Mouse (Mus musculus) thymus, adult 2 months (tissue): ENCODE results near the gene Gab3.

ENCODE experiments used
- CTCF ChIP-seq: fragments of 200-500 bp; IDR thresholded peaks from 2 replicates; pipeline ENCODE4 v1.5.1; 2012; ENCODE audit warnings: mild to moderate bottlenecking, control low read depth, low read length, moderate library complexity, borderline replicate concordance; ENCODE audit not compliant: control insufficient read depth, poor library complexity, insufficient read depth; ENCODE audit errors: extremely low read depth
- POLR2A ChIP-seq: fragments of 200-500 bp; IDR thresholded peaks from 2 replicates; pipeline ENCODE4 v1.6.1; 2012; ENCODE audit warnings: mild to moderate bottlenecking, low read length, control low read depth, moderate library complexity; ENCODE audit not compliant: control insufficient read depth, poor library complexity, insufficient read depth; ENCODE audit errors: extremely low read depth

DNA sequence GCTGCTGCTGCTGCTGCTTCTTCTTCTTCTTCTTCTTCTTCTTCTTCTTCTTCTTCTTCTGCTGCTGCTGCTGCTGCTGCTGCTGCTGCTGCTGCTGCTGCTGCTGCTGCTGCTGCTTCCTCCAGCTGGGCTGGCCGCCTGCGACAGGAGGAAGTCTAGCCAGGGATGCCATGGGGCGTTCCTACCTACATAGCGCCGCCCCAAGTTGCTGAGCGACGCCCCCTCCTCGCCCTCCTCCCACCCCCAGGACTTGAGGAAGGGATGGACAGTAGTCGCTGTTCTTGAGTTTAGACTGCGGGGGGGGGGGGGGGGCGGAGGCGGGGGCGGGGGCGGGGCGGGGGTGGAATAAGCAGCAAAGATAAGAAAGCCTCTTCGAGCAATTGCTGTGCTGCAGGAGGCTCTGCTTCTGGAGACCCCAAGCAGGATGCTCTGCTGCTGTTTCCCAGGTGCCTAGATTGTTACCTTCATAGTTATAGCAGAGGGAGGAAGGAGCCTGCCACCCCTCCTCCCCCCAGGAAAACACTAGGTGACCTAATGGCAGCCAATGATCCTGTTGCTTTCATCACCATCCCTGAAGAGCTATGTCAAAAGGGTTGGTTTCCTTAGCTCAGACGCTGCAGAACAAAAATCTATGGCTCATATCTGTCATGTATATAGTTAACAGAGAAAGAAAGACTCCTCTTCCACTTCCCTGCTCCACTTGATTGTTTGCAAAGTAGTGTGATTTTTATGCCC is at the start of gene Gab3:
- TF ChIP-seq POLR2A (no peak), CTCF (no peak)
